Mouse (Mus musculus) retina, postnatal 1 day (tissue): ENCODE measurements at regions not wholly inside any gene's neighbourhood (a gene's known extent, or its start where the extent isn't known, plus 50 kb on each side); places are given as distances from the start of the nearest gene placed in this dataset.

Experiments used
- DNase-seq: peaks from one replicate; pipeline ENCODE4 v3.0.0-alpha.2; 2012

GRCm38 (mm10) chr6:94413987-94414360 is 86.2 kb upstream of the Slc25a26 start:
- no peak for DNase-seq

GRCm38 (mm10) chr6:94413297-94413986 is 86.7 kb upstream of the Slc25a26 start:
- DNase-seq = no peak

- DNase-seq = no peak
These were observed 87.8 kb upstream of the Slc25a26 start for GRCm38 (mm10) chr6:94412341-94412740.

GRCm38 (mm10) chr6:94410480-94410879 is 89.7 kb upstream of the Slc25a26 start:
- DNase-seq = no peak

- no peak for DNase-seq
These were observed 91.1 kb upstream of the Slc25a26 start for GRCm38 (mm10) chr6:94408996-94409395.

- peak; percentile 62 for DNase-seq
These were observed 92.4 kb upstream of the Slc25a26 start for GRCm38 (mm10) chr6:94407751-94408150.

- no peak for DNase-seq
These were observed 94.6 kb upstream of the Slc25a26 start for GRCm38 (mm10) chr6:94405371-94406076.

- peak; percentile 62 for DNase-seq
These were observed 98.3 kb upstream of the Slc25a26 start for GRCm38 (mm10) chr6:94401617-94402481.

- peak; percentile 73 for DNase-seq
These were observed 99.0 kb upstream of the Slc25a26 start for GRCm38 (mm10) chr6:94401061-94401591.

GRCm38 (mm10) chr6:94400471-94401051 is 99.6 kb upstream of the Slc25a26 start:
- peak; percentile 77 for DNase-seq

GRCm38 (mm10) chr6:94391134-94391533 is 107.4 kb upstream of the Magi1 start:
- no peak for DNase-seq

- DNase-seq = no peak
These were observed 106.7 kb upstream of the Magi1 start for GRCm38 (mm10) chr6:94390403-94390802.

- DNase-seq = no peak
These were observed 106.0 kb upstream of the Magi1 start for GRCm38 (mm10) chr6:94389716-94390115.

- no peak for DNase-seq
These were observed 103.9 kb upstream of the Magi1 start for GRCm38 (mm10) chr6:94387648-94388047.

- no peak for DNase-seq
These were observed 101.8 kb upstream of the Magi1 start for GRCm38 (mm10) chr6:94385531-94385930.

GRCm38 (mm10) chr6:94369991-94370390 is 86.3 kb upstream of the Magi1 start:
- no peak for DNase-seq

- no peak for DNase-seq
These were observed 80.2 kb upstream of the Magi1 start for GRCm38 (mm10) chr6:94363951-94364350.

GRCm38 (mm10) chr6:94362626-94363025 is 78.9 kb upstream of the Magi1 start:
- no peak for DNase-seq

GRCm38 (mm10) chr6:94357568-94357967 is 73.9 kb upstream of the Magi1 start:
- no peak for DNase-seq

- no peak for DNase-seq
These were observed 70.9 kb upstream of the Magi1 start for GRCm38 (mm10) chr6:94354451-94355095.

GRCm38 (mm10) chr6:94344296-94344695 is 60.6 kb upstream of the Magi1 start:
- DNase-seq = no peak

- no peak for DNase-seq
These were observed 56.8 kb upstream of the Magi1 start for GRCm38 (mm10) chr6:94340546-94340945.
